Mouse (Mus musculus) embryonic facial prominence, embryonic 12.5 days (tissue): ENCODE results near the gene Prex1. TPM values are rescaled to one million over a fixed set of nuclear protein-coding genes. Genes with fewer than 3 reads are reported as not detected.

Experiments used
- ATAC-seq: fragments of 200-750 bp; cut with Nextera tagmentation; 2 replicates; pipeline ENCODE4 v1.8.0; 2017; ENCODE audit not compliant: insufficient number of reproducible peaks, insufficient read depth, low FRiP score, low TSS enrichment
- H3K27ac ChIP-seq: fragments of 300-500 bp; sonication (generic); 2 replicates; pipeline ENCODE4 v1.5.1; 2016; ENCODE audit warnings: mild to moderate bottlenecking
- H3K27me3 ChIP-seq: fragments of 300-500 bp; sonication (generic); 2 replicates; pipeline ENCODE4 v1.6.1; 2016; ENCODE audit warnings: mild to moderate bottlenecking, moderate library complexity
- H3K36me3 ChIP-seq: fragments of 300-500 bp; sonication (generic); 2 replicates; pipeline ENCODE4 v1.6.1; 2016; ENCODE audit warnings: mild to moderate bottlenecking
- H3K4me1 ChIP-seq: fragments of 300-500 bp; sonication (generic); 2 replicates; pipeline ENCODE4 v1.6.1; 2016
- H3K4me2 ChIP-seq: fragments of 300-500 bp; sonication (generic); replicated peaks from 2 replicates; pipeline ENCODE4 v1.6.1; 2016; ENCODE audit warnings: mild to moderate bottlenecking, moderate library complexity
- H3K4me3 ChIP-seq: fragments of 300-500 bp; sonication (generic); 2 replicates; pipeline ENCODE4 v1.5.1; 2016; ENCODE audit warnings: mild to moderate bottlenecking
- H3K9ac ChIP-seq: fragments of 300-500 bp; sonication (generic); 2 replicates; pipeline ENCODE4 v1.6.1; 2016; ENCODE audit warnings: mild to moderate bottlenecking, moderate library complexity
- H3K9me3 ChIP-seq: fragments of 300-500 bp; sonication (generic); 2 replicates; pipeline ENCODE4 v1.6.1; 2016; ENCODE audit warnings: mild to moderate bottlenecking, moderate library complexity
- WGBS: fragments of 180-500 bp; shearing (Covaris S2); methylation state at CpG from one replicate; pipeline ENCODE4 v1.1.7; 2016; 5-methylcytosine and 5-hydroxymethylcytosine counted together
- polyA plus RNA-seq: library from polyadenylated mRNA; unstranded; fragments of >200 nt; fragmentation: Nextera tagmentation; extraction: Ambion mirVana; gene quantifications from 2 replicates; pipeline ENCODE4 v1.2.1, GENCODE M21; 2016

The Prex1 gene
- polyA plus RNA-seq, 1 experiment from 2014 or later = 36.2 TPM

- no peak overlapping the region for H3K27ac ChIP-seq
- H3K4me2 ChIP-seq = no peak overlapping the region
- no peaks in the 10 kb centered on the region for H3K27me3 ChIP-seq
- no peaks in the 10 kb centered on the region for H3K36me3 ChIP-seq
- H3K4me3 ChIP-seq = no peak overlapping the region
- no peak overlapping the region for H3K9ac ChIP-seq
- no peaks in the 10 kb centered on the region for H3K9me3 ChIP-seq
- ATAC-seq = no peak
- WGBS = 53% methylated on average over 7 of the region's 7 CpGs
- H3K4me1 ChIP-seq = peaks cover 25% of the 10 kb centered on the region
These were observed 151.9 kb downstream of the Prex1 start for GRCm38 (mm10) chr2:166561781-166562180.

GRCm38 (mm10) chr2:166560826-166561225 is 152.8 kb downstream of the Prex1 start:
- WGBS = 75% methylated on average over 7 of the region's 7 CpGs
- no peak for ATAC-seq
- Histone ChIP-seq H3K9me3 (no peaks in the 10 kb centered on the region), H3K4me3 (no peak overlapping the region), H3K27me3 (no peaks in the 10 kb centered on the region), H3K27ac (no peak overlapping the region), H3K4me2 (no peak overlapping the region), H3K36me3 (no peaks in the 10 kb centered on the region), H3K4me1 (peaks cover 25% of the 10 kb centered on the region), H3K9ac (no peak overlapping the region)

GRCm38 (mm10) chr2:166559531-166559930 is 154.1 kb downstream of the Prex1 start:
- no peak overlapping the region for H3K9ac ChIP-seq
- peaks cover 22% of the 10 kb centered on the region for H3K4me1 ChIP-seq
- no peaks in the 10 kb centered on the region for H3K9me3 ChIP-seq
- WGBS = 14% methylated on average over 10 of the region's 10 CpGs
- H3K4me2 ChIP-seq = no peak overlapping the region
- no peaks in the 10 kb centered on the region for H3K36me3 ChIP-seq
- H3K4me3 ChIP-seq = no peak overlapping the region
- ATAC-seq = no peak
- H3K27me3 ChIP-seq = no peaks in the 10 kb centered on the region
- 0 out of 2 replicates have a peak overlapping the region, but pooled peaks have one; percentile 11 for H3K27ac ChIP-seq

GRCm38 (mm10) chr2:166555508-166555907 is 158.1 kb downstream of the Prex1 start:
- 64% methylated on average over 2 of the region's 2 CpGs for WGBS
- H3K9ac ChIP-seq = no peak overlapping the region
- ATAC-seq = no peak
- no peaks in the 10 kb centered on the region for H3K9me3 ChIP-seq
- no peak overlapping the region for H3K4me2 ChIP-seq
- peaks cover 21% of the 10 kb centered on the region for H3K4me1 ChIP-seq
- H3K36me3 ChIP-seq = no peaks in the 10 kb centered on the region
- no peaks in the 10 kb centered on the region for H3K27me3 ChIP-seq
- H3K4me3 ChIP-seq = no peak overlapping the region
- no peak overlapping the region for H3K27ac ChIP-seq

GRCm38 (mm10) chr2:166554169-166554505 is 159.5 kb downstream of the Prex1 start:
- no peaks in the 10 kb centered on the region for H3K36me3 ChIP-seq
- WGBS = 80% methylated on average over 11 of the region's 11 CpGs
- no peak overlapping the region for H3K4me2 ChIP-seq
- no peak overlapping the region for H3K4me3 ChIP-seq
- no peak for ATAC-seq
- no peaks in the 10 kb centered on the region for H3K27me3 ChIP-seq
- peak overlapping the region; percentile 43; the same call in 1 of the 2 replicates for H3K27ac ChIP-seq
- no peak overlapping the region for H3K9ac ChIP-seq
- H3K9me3 ChIP-seq = no peaks in the 10 kb centered on the region
- H3K4me1 ChIP-seq = peaks cover 10% of the 10 kb centered on the region

GRCm38 (mm10) chr2:166553502-166554168 is 160.0 kb downstream of the Prex1 start:
- no peaks in the 10 kb centered on the region for H3K36me3 ChIP-seq
- no peaks in the 10 kb centered on the region for H3K27me3 ChIP-seq
- no peak overlapping the region; the same call in 1 of the 2 replicates for H3K4me2 ChIP-seq
- peak overlapping the region; percentile 43; the same call in 1 of the 2 replicates for H3K27ac ChIP-seq
- ATAC-seq = no peak
- H3K9ac ChIP-seq = no peak overlapping the region
- no peaks in the 10 kb centered on the region for H3K9me3 ChIP-seq
- WGBS = 30% methylated on average over 18 of the region's 18 CpGs
- no peak overlapping the region for H3K4me3 ChIP-seq
- peaks cover 8% of the 10 kb centered on the region; the same call in 1 of the 2 replicates for H3K4me1 ChIP-seq

- ATAC-seq = no peak
- no peak overlapping the region for H3K4me3 ChIP-seq
These were observed 161.0 kb downstream of the Prex1 start for GRCm38 (mm10) chr2:166552657-166553056.

GRCm38 (mm10) chr2:166551831-166552498 is 161.7 kb downstream of the Prex1 start:
- Histone ChIP-seq H3K4me2 (no peak overlapping the region), H3K4me3 (no peak overlapping the region), H3K9ac (no peak overlapping the region), H3K36me3 (no peaks in the 10 kb centered on the region), H3K9me3 (no peaks in the 10 kb centered on the region), H3K27me3 (no peaks in the 10 kb centered on the region), H3K27ac (no peak overlapping the region), H3K4me1 (peaks cover 8% of the 10 kb centered on the region; the same call in 1 of the 2 replicates)
- ATAC-seq = no peak
- WGBS = 66% methylated on average over 15 of the region's 15 CpGs

More at GRCm38 (mm10) chr2:166552657-166553056, 161.0 kb downstream of the Prex1 start:
- H3K4me1 ChIP-seq = peaks cover 8% of the 10 kb centered on the region; the same call in 1 of the 2 replicates
- H3K4me2 ChIP-seq = no peak overlapping the region
- H3K27me3 ChIP-seq = no peaks in the 10 kb centered on the region
- no peaks in the 10 kb centered on the region for H3K36me3 ChIP-seq
- H3K9ac ChIP-seq = no peak overlapping the region
- no peak overlapping the region for H3K27ac ChIP-seq
- no peaks in the 10 kb centered on the region for H3K9me3 ChIP-seq
- 49% methylated on average over 6 of the region's 6 CpGs for WGBS

GRCm38 (mm10) chr2:166549871-166550270 is 163.8 kb downstream of the Prex1 start:
- H3K36me3 ChIP-seq = no peaks in the 10 kb centered on the region
- 81% methylated on average over 8 of the region's 8 CpGs for WGBS
- peak overlapping the region; percentile 33; the same call in 1 of the 2 replicates for H3K27ac ChIP-seq
- no peak overlapping the region for H3K4me2 ChIP-seq
- no peaks in the 10 kb centered on the region for H3K27me3 ChIP-seq
- no peak overlapping the region for H3K9ac ChIP-seq
- ATAC-seq = no peak
- H3K9me3 ChIP-seq = no peaks in the 10 kb centered on the region
- H3K4me3 ChIP-seq = no peak overlapping the region
- H3K4me1 ChIP-seq = peaks cover 21% of the 10 kb centered on the region

GRCm38 (mm10) chr2:166549069-166549468 is 164.6 kb downstream of the Prex1 start:
- ATAC-seq = no peak

GRCm38 (mm10) chr2:166545580-166545979 is 168.1 kb downstream of the Prex1 start:
- peak overlapping the region; percentile 47 for H3K27ac ChIP-seq
- WGBS = 72% methylated on average over 4 of the region's 4 CpGs
- no peak overlapping the region for H3K4me3 ChIP-seq
- no peaks in the 10 kb centered on the region for H3K9me3 ChIP-seq
- H3K36me3 ChIP-seq = no peaks in the 10 kb centered on the region
- no peak for ATAC-seq
- H3K27me3 ChIP-seq = no peaks in the 10 kb centered on the region
- H3K9ac ChIP-seq = no peak overlapping the region
- H3K4me1 ChIP-seq = peaks cover 26% of the 10 kb centered on the region
- no peak overlapping the region for H3K4me2 ChIP-seq

More at GRCm38 (mm10) chr2:166549069-166549468, 164.6 kb downstream of the Prex1 start:
- no peaks in the 10 kb centered on the region for H3K36me3 ChIP-seq
- 80% methylated on average over 5 of the region's 5 CpGs for WGBS
- H3K4me1 ChIP-seq = peaks cover 25% of the 10 kb centered on the region
- no peak overlapping the region for H3K9ac ChIP-seq
- H3K9me3 ChIP-seq = no peaks in the 10 kb centered on the region
- H3K4me3 ChIP-seq = no peak overlapping the region
- H3K27ac ChIP-seq = no peak overlapping the region
- no peak overlapping the region for H3K4me2 ChIP-seq
- H3K27me3 ChIP-seq = no peaks in the 10 kb centered on the region
